Mouse (Mus musculus): Measurements from ENCODE around the gene Abhd16b.
A peak's percentile ranks its signal among the peaks of the same experiment; 100 is the strongest.

The Abhd16b gene

DNA sequence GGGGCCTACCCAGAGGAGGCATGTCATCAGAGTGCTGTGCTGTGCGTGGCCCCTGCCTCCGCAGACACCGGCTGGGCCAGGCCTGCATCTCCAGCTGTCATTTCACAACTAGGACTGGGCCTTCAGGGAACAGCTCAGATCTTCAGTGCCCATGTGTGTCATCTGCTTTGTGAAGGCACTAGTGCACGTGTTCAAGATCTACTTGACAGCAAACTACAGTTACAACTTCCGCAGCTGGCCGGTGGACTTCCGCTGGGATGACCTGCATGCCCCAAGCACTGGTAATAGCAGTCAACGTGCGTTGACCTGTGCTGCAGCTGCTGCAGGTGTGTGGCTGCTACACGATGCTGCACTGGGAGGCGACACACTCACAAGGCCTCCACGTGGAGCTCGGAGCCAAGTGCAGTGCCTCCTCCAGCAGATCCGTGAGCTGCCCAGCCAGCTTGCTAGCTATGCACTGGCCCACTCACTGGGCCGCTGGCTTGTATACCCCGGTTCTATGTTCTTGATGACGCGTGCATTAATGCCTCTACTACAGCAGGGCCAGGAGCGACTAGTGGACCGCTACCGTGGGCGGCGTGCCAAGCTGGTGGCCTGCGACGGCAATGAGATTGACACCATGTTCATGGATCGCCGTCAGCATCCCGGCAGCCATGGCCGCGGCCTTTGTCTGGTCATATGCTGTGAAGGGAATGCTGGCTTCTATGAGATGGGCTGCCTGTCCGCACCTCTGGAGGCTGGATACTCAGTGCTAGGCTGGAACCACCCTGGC lies at the start of gene Abhd16b:
TSS of gene Abhd16b (plus strand) at position 51 of the 772 bp plus-strand sequence.
- DNase-seq (ENCODE audit: low read depth, low spot score), result no peak

DNA sequence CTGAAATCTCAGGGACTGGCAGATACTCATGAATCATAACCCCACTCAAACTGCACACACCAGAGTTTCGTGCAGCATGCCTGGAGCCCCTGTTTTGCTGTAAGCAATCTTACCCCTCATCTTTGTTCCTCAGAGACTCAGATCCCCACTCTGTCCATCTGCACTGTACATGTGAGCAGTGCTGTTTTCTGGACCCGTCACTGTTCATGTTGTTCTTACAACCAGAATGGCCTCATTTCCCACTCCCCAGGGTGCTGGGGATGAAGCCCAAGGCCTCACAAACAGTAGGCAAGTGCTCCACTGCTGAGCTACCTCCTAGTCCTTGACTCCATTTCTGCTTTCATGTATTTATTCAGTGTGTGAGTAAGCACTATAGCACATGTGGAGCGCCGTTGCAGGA lies 40.8 kb upstream of the Abhd16b start:
- no peak for DNase-seq (ENCODE audit: low read depth, low spot score)

GRCm38 (mm10) chr2:181453274-181453673 lies 39.7 kb upstream of the Abhd16b start:
- DNase-seq (ENCODE audit: low read depth, low spot score), result peak; percentile 19

- no peak for DNase-seq (ENCODE audit: low read depth, low spot score)
These were observed 37.1 kb upstream of the Abhd16b start for GRCm38 (mm10) chr2:181455899-181456298.

DNA sequence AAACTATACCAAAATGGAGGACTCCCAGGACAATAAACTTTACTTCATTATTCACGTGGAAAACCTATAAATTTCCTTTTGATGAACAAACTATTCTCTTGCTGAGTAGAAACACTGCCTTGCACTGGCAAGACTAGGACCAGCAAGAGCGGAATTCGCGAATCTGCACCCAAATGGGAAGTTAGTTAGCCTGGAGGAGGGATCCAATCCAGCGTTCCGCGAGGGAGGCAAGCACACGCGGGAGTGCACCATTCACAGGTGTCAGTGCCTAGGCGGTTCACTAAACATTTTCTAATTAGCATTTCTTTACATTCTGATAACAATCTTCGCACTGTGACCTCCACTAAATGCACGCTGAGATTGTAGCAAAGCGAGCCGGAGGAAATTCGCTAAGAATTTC lies 35.2 kb upstream of the Abhd16b start:
- no peak for DNase-seq (ENCODE audit: low read depth, low spot score)

DNA sequence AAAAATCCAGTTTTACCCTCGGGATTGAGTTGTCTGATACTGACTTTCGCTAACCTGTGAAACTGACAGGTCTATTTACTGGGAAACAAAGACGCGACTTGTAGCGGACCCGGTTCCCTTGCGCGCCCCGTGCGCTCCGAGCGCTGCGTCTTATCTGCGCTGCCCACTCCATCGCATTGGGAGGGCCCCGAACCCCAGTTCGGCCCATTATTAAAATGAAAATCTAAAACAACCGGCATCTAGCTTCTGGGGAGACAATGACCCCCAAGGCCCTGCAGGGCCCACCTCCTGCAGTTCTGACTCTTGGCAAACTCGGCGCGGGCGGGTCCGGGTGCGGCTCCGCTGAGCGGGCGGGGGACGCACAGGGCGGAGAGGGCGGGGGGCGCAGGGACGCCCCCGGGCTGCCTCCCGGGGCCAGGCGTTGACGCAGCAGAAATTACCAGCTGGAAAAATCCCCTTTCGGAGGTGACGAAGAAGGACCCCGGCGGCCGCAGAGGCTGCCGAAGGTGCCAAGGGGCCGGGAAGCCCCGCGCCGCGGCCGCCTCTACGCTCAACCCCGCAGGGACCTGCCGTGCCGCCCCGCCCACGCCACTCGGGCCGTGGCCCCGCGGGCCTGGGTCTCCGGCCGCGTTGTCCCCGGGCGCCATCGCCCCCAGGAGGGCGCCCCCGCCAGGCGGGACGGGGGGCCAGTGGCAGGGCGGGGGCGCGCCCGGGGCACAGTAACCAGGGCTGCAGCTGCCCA lies 34.4 kb upstream of the Abhd16b start:
- peak; percentile 59 for DNase-seq (ENCODE audit: low read depth, low spot score)

DNA sequence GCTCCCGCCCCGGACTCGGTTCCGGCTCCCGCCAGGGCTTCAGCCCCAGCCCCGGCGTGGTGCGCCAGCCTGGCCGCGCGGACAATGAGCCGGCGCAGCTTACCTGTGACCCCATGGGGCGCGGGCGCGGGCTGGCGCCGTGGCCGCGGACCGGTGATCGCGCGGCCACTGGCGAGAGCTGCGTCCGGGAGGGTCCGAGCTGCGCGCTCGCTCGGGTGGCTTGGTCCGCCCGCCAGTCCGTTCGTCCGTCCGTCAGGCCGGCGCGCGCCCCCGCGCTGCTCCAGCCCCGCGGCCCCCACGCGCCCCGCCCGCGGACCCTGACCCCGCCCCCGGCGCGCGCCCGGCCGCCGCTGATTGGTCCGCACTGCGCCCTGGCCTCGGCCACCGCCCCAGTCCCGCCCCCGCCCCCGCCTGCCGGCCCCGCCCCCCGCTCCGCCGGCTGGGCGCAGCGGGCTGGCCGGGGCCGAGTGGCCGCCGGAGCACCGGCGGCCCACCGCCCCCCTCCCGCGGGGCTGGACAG lies 33.8 kb upstream of the Abhd16b start, which contains the start of gene Zbtb46:
TSS of gene Zbtb46 (minus strand) at position 274 of the 520 bp plus-strand sequence.
- no peak for DNase-seq (ENCODE audit: low read depth, low spot score)

- peak; percentile 51 for DNase-seq (ENCODE audit: low read depth, low spot score)
These were observed 33.1 kb upstream of the Abhd16b start for GRCm38 (mm10) chr2:181459673-181460621.

- DNase-seq (ENCODE audit: low read depth, low spot score), result no peak
These were observed 31.4 kb upstream of the Abhd16b start for GRCm38 (mm10) chr2:181461536-181462100.

- no peak for DNase-seq (ENCODE audit: low read depth, low spot score)
These were observed 30.4 kb upstream of the Abhd16b start for GRCm38 (mm10) chr2:181462604-181463003.

DNA sequence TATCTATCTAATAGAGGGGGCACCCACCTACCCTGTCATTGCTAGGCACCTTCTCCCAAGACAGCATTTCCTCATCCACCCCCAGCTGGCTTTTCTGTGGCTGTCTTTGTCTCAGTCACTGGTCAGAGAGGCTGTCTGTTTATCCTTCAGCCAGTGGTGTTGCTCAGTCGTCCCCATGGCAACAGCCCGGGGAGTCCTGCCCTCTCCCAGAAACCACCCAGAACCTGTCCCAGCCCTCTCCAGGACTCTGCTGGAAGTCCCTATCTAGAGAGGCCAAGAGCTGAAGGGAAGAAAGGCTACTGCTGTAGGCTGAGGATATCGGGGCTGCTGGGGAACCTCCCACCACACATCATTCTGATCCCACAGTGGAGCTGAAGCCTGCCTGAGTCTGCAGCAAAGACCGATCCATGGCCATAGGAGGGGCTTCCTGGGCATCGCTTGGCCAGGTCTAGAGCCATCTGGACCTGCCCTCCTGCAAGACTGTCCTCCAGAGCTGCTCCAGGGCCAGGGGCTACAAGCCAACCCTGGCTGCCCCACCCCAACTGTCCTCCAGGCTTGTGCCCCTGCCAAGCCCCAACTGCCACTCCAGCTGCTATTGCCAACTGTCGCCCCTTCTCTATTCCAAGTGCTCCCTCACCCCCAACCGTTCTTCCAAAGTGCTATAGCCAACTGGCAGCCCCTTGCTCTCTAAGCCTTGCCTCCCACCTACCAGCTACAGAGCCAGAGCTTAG lies 29.8 kb upstream of the Abhd16b start:
- DNase-seq (ENCODE audit: low read depth, low spot score), result no peak

- DNase-seq (ENCODE audit: low read depth, low spot score), result no peak
These were observed 27.6 kb upstream of the Abhd16b start for GRCm38 (mm10) chr2:181465423-181465822.

GRCm38 (mm10) chr2:181470285-181470684 lies 22.7 kb upstream of the Abhd16b start:
- DNase-seq (ENCODE audit: low read depth, low spot score), result no peak

GRCm38 (mm10) chr2:181471246-181471645 lies 21.8 kb upstream of the Abhd16b start:
- no peak for DNase-seq (ENCODE audit: low read depth, low spot score)

GRCm38 (mm10) chr2:181472256-181472827 lies 20.7 kb upstream of the Abhd16b start:
- no peak for DNase-seq (ENCODE audit: low read depth, low spot score)

DNA sequence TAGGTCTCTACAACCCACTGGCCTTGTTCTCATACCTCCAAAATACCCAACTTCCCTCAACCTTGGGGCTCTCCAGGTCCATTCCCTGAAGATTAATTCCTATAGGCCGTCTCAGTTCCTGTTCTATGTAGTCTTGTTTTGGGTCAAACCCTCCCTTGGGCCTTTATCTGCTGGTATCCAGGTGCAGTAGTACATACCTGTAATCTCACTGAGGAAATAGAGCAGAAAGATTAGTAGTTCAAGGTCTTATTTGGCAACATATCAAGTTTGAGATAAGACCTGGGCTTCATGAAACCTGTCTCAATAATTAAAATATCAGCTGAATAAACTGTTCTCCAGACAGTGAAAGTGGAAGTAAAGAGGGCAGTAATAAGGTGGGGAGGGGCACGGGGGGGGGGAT lies 9.9 kb upstream of the Abhd16b start:
- peak; percentile 14 for DNase-seq (ENCODE audit: low read depth, low spot score)

DNA sequence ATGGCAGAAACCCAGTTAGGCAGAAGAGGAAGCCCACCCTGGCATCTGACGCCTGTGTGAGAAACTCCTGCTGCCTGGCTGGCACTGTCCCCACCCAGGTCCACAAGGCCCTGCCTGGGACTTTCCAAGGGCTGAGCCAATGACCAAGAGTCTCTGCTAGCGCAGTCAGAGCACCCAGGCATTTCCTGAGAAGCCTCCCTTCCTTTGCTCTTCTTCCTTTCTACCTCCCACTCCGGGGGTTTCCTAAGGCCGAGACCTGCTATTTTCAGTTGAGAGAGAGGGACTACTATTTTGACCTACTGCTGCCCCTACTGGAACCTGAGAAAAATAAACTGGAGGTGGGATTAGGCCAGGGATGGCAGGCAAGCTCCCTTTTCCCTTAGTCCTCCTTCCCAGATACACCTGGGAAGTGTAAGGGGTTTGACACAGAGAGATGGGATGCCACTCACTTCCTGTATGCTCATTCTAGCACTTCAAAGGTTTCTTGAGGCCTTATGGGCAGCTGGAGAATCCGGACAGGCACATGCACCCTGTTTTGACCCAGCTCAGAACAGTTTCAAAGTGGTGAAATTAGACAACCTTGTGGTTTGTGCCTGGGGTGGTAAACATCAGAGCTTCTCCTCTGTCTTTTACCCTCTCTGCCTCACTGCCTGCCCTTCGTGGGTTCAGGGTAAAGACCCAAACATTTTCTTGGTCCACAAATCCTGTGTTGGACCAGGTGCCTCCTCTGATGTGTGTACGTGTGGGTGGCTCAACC lies 9.3 kb upstream of the Abhd16b start:
- DNase-seq (ENCODE audit: low read depth, low spot score), result peak; percentile 83

DNA sequence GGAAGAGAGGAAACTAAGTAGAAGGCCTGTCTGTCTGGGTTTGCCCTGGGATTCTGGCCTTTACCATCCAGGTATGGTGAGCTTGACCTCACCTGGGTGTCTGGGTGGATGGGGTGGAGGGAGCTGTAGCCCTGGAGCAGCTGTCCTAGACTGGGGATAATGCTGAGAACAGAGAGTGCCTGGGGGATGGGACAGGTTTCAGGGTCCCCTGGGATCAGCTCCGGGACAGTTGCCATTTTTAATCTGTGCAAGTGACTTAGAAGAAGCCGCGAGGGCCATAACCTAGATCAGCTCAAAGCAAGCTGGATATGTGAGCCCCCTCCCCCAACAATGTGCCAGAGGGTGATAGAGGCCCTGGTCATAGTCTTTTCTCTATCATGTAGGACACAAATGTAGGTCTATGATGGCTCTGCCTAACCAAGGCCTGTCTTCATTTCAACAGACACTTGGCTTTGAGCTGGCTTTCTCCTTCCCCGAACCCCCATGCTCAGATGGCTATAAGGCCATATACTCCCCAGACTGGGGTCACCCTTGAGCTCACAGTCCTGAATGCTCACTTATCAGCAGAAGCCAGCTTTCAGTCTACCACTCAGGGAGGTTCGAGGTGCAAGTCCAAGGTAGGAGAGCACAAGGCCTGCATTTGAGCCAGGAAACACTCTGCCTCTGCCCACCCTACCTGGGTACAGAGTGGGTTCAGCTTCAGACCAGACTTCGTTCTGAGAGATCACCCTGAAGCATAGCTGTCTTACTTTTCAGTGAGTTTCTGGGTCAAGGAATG lies 8.4 kb upstream of the Abhd16b start:
- no peak for DNase-seq (ENCODE audit: low read depth, low spot score)

GRCm38 (mm10) chr2:181485741-181486140 lies 7.3 kb upstream of the Abhd16b start:
- DNase-seq (ENCODE audit: low read depth, low spot score), result no peak

Data from CD4-positive helper T cell, adult 2 months (primary cell).